Mouse (Mus musculus) midbrain, embryonic 11.5 days (tissue): ENCODE measurements at regions not wholly inside any gene's neighbourhood (a gene's known extent, or its start where the extent isn't known, plus 50 kb on each side); places are given as distances from the start of the nearest gene placed in this dataset.
A peak's percentile ranks its signal among the peaks of the same experiment; 100 is the strongest.

Experiments
- ATAC-seq: fragments of 200-750 bp; cut with Nextera tagmentation; 2 replicates; pipeline ENCODE4 v1.8.0; 2017; ENCODE audit warnings: moderate TSS enrichment, moderate library complexity; ENCODE audit not compliant: low FRiP score
- DNase-seq: peaks from one replicate; pipeline ENCODE4 v3.0.0; 2015; ENCODE audit warnings: low spot score; ENCODE audit errors: missing footprints
- H3K27ac ChIP-seq: fragments of 300-500 bp; sonication (generic); 2 replicates; pipeline ENCODE4 v1.5.1; 2014; ENCODE audit warnings: low read depth, low read length
- H3K27me3 ChIP-seq: fragments of 300-500 bp; sonication (generic); 2 replicates; pipeline ENCODE4 v1.6.1; 2014; ENCODE audit warnings: mild to moderate bottlenecking, low read length, moderate library complexity, mixed read lengths; ENCODE audit not compliant: control insufficient read depth, insufficient read depth
- H3K36me3 ChIP-seq: fragments of 300-500 bp; sonication (generic); 2 replicates; pipeline ENCODE4 v1.6.1; 2014; ENCODE audit warnings: mild to moderate bottlenecking, low read length, moderate library complexity, mixed read lengths; ENCODE audit not compliant: control insufficient read depth, insufficient read depth
- H3K4me1 ChIP-seq: fragments of 300-500 bp; sonication (generic); 2 replicates; pipeline ENCODE4 v1.6.1; 2014; ENCODE audit warnings: low read length; ENCODE audit not compliant: control insufficient read depth, insufficient read depth
- H3K4me2 ChIP-seq: fragments of 300-500 bp; sonication (generic); 2 replicates; pipeline ENCODE4 v1.6.1; 2014; ENCODE audit warnings: mild to moderate bottlenecking, moderate library complexity
- H3K4me3 ChIP-seq: fragments of 300-500 bp; sonication (generic); 2 replicates; pipeline ENCODE4 v1.5.1; 2014; ENCODE audit warnings: low read depth, low read length
- H3K9ac ChIP-seq: fragments of 300-500 bp; sonication (generic); 2 replicates; pipeline ENCODE4 v1.6.1; 2014; ENCODE audit warnings: low read length
- H3K9me3 ChIP-seq: fragments of 300-500 bp; sonication (generic); 2 replicates; pipeline ENCODE4 v1.6.1; 2016; ENCODE audit warnings: low read length; ENCODE audit not compliant: control insufficient read depth
- WGBS: fragments of 180-500 bp; shearing (Covaris S2); extraction: QIAGEN DNeasy Blood & Tissue Kit; methylation state at CpG from one replicate; pipeline ENCODE4 v1.1.7; 2014; 5-methylcytosine and 5-hydroxymethylcytosine counted together

DNA sequence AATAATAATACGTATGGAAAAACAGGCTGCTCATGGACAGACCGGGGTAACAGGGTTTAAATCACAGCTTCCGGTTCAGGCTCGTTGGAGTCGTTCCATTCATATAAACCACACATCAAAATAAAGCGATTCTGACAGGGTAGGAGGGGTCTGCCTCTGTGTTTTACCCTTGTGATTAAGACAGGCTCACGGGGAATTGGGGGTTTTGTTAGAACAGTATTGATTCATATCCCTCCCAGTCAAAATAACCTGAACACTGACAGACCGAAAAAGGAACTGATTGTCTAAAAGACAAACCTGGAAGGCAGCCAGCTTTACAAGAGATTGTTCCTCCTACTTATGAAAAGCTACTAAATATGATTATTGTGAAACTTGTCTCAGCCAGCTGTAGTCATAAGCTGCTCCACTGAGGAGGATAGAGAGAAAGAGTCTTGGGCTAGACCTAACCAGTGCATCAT lies 174.5 kb downstream of the Setd4 start:
- ATAC-seq (no peak), DNase-seq (no peak)
- Histone ChIP-seq H3K4me1 (no peaks in the 10 kb centered on the region), H3K9me3 (no peaks in the 10 kb centered on the region), H3K36me3 (no peaks in the 10 kb centered on the region), H3K9ac (no peak overlapping the region), H3K4me3 (no peak overlapping the region), H3K4me2 (no peak overlapping the region), H3K27me3 (no peaks in the 10 kb centered on the region), H3K27ac (no peak overlapping the region)
- WGBS: 91% methylated on average over 8 of the region's 8 CpGs

- H3K27ac ChIP-seq: no peak overlapping the region
These were observed 176.6 kb downstream of the Setd4 start for GRCm38 (mm10) chr16:93427264-93427663.

GRCm38 (mm10) chr16:93425731-93426130 lies 178.1 kb downstream of the Setd4 start:
- WGBS: 84% methylated on average over 6 of the region's 6 CpGs
- 0 out of 2 replicates have a peak, but pooled peaks cover 2% of the 10 kb centered on the region for H3K4me1 ChIP-seq
- no peak overlapping the region for H3K4me2 ChIP-seq
- no peak overlapping the region for H3K27ac ChIP-seq
- no peaks in the 10 kb centered on the region for H3K9me3 ChIP-seq
- ATAC-seq: no peak
- H3K9ac ChIP-seq: no peak overlapping the region
- H3K27me3 ChIP-seq: no peaks in the 10 kb centered on the region
- H3K4me3 ChIP-seq: no peak overlapping the region
- DNase-seq: no peak
- H3K36me3 ChIP-seq: no peaks in the 10 kb centered on the region

More at GRCm38 (mm10) chr16:93427264-93427663, 176.6 kb downstream of the Setd4 start:
- no peak for DNase-seq
- H3K4me1 ChIP-seq: 0 out of 2 replicates have a peak, but pooled peaks cover 2% of the 10 kb centered on the region
- no peak overlapping the region for H3K4me3 ChIP-seq
- H3K9me3 ChIP-seq: no peaks in the 10 kb centered on the region
- no peaks in the 10 kb centered on the region for H3K27me3 ChIP-seq
- WGBS: 89% methylated on average over 4 of the region's 4 CpGs
- H3K9ac ChIP-seq: no peak overlapping the region
- no peak overlapping the region for H3K4me2 ChIP-seq
- no peaks in the 10 kb centered on the region for H3K36me3 ChIP-seq
- no peak for ATAC-seq

GRCm38 (mm10) chr16:93423174-93423573 lies 180.7 kb downstream of the Setd4 start:
- Histone ChIP-seq H3K9me3 (no peaks in the 10 kb centered on the region), H3K9ac (no peak overlapping the region), H3K27me3 (no peaks in the 10 kb centered on the region), H3K36me3 (no peaks in the 10 kb centered on the region), H3K27ac (no peak overlapping the region), H3K4me1 (0 out of 2 replicates have a peak, but pooled peaks cover 2% of the 10 kb centered on the region), H3K4me3 (no peak overlapping the region), H3K4me2 (peak overlapping the region; percentile 31)
- peak; percentile 89 for DNase-seq
- 14% methylated on average over 13 of the region's 13 CpGs for WGBS
- ATAC-seq: no peak

GRCm38 (mm10) chr16:93422221-93422620 lies 181.6 kb downstream of the Setd4 start:
- Histone ChIP-seq H3K36me3 (no peaks in the 10 kb centered on the region), H3K4me2 (no peak overlapping the region), H3K27ac (no peak overlapping the region), H3K4me1 (peaks cover 4% of the 10 kb centered on the region; the same call in 1 of the 2 replicates), H3K9ac (no peak overlapping the region), H3K4me3 (no peak overlapping the region), H3K9me3 (no peaks in the 10 kb centered on the region), H3K27me3 (no peaks in the 10 kb centered on the region)
- no peak for DNase-seq
- WGBS: 79% methylated on average over 13 of the region's 13 CpGs
- no peak for ATAC-seq

DNA sequence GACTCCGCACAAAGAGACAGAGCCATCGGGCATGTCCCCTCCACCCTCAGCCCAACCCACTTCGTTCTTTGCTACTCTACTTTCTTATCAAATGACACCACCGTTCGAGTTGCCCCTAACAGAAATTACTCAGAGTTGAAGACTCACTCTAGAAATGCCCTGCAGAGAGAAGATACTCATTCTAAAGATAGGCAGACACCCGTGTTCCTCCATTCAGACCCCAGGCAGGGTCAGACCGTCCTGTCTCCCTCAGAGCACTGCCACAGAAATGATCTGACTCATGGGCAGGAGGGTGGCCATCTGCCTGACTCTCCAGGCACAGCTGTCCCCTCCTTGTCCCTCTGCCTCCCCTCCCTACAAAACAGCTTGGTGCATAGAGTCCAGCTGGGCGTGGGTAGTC lies 185.6 kb downstream of the Setd4 start:
- Histone ChIP-seq H3K4me3 (no peak overlapping the region), H3K36me3 (no peaks in the 10 kb centered on the region), H3K4me1 (peaks cover 3% of the 10 kb centered on the region; the same call in 1 of the 2 replicates), H3K9me3 (no peaks in the 10 kb centered on the region), H3K27ac (no peak overlapping the region), H3K4me2 (no peak overlapping the region), H3K9ac (no peak overlapping the region), H3K27me3 (no peaks in the 10 kb centered on the region)
- DNase-seq (no peak), ATAC-seq (no peak)
- 82% methylated on average over 8 of the region's 8 CpGs for WGBS

GRCm38 (mm10) chr16:93417831-93418230 lies 186.0 kb downstream of the Setd4 start:
- no peak overlapping the region for H3K27ac ChIP-seq
- WGBS: 90% methylated on average over 8 of the region's 8 CpGs
- ATAC-seq (no peak), DNase-seq (no peak)
- H3K36me3 ChIP-seq: no peaks in the 10 kb centered on the region
- no peaks in the 10 kb centered on the region for H3K9me3 ChIP-seq
- no peak overlapping the region for H3K4me3 ChIP-seq
- H3K4me1 ChIP-seq: peaks cover 3% of the 10 kb centered on the region; the same call in 1 of the 2 replicates
- H3K9ac ChIP-seq: no peak overlapping the region
- no peaks in the 10 kb centered on the region for H3K27me3 ChIP-seq
- H3K4me2 ChIP-seq: no peak overlapping the region

DNA sequence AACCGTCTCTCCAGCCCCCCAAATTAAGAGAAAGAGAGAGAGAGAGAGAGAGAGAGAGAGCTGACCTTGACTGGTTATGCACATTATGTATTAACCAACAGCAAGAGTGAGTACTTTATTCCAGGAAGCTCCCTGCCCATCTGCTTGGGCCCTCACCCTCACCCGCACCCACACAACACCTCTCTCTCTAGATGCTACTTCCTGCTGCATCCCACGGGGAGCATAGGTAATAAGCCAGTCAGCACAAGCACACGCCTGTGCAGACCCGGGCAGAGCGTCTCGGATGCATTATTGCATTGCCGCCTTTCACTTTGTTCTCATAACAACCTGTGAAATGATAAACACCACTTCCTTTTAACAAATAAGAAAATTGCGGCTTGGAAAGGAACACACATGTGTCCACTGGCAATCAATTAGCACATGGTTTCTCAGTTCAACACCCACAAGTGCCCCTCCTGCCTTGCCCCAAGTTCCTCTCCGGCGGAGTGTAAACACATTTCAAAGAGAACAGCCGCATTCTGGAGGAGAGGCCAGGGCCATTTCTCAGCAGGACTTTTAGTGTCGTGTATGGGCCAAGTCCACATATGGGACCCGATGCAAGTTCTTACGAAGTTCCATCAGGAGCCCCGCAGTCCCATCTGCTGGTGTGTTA lies 211.7 kb downstream of the Setd4 start:
- Histone ChIP-seq H3K4me2 (no peak overlapping the region), H3K27ac (no peak overlapping the region), H3K4me1 (no peaks in the 10 kb centered on the region), H3K9ac (no peak overlapping the region), H3K27me3 (no peaks in the 10 kb centered on the region), H3K4me3 (no peak overlapping the region), H3K9me3 (no peaks in the 10 kb centered on the region), H3K36me3 (no peaks in the 10 kb centered on the region)
- WGBS: 78% methylated on average over 16 of the region's 16 CpGs
- no peak for ATAC-seq
- no peak for DNase-seq

- H3K4me3 ChIP-seq: no peak overlapping the region
- no peak overlapping the region for H3K4me2 ChIP-seq
- no peaks in the 10 kb centered on the region for H3K27me3 ChIP-seq
- DNase-seq: no peak
- ATAC-seq: no peak
- H3K36me3 ChIP-seq: no peaks in the 10 kb centered on the region
- H3K9me3 ChIP-seq: no peaks in the 10 kb centered on the region
- 86% methylated on average over 11 of the region's 11 CpGs for WGBS
- no peak overlapping the region for H3K9ac ChIP-seq
- H3K4me1 ChIP-seq: no peaks in the 10 kb centered on the region
- H3K27ac ChIP-seq: no peak overlapping the region
These were observed 216.2 kb downstream of the Setd4 start for GRCm38 (mm10) chr16:93387578-93388116.
